Mouse (Mus musculus): ENCODE results near the gene Cldn7.
"Not testable (repeated sequence)": the region's sequence is repeated elsewhere in the genome, so short reads cannot be mapped to it uniquely, and the experiment has no call there.

Cldn7 gene

GRCm38 (mm10) chr11:69964650-69965270 is at the start of gene Cldn7:
Cldn7 (plus strand) TSS chr11:69964779.
- DNase-seq (ENCODE audit: low spot score in 2 of 2) = no peak

GRCm38 (mm10) chr11:69914917-69915430 is 49.6 kb upstream of the Cldn7 start:
- DNase-seq (ENCODE audit: low spot score in 2 of 2) = no peak

- no peak for DNase-seq (ENCODE audit: low spot score in 2 of 2)
Observed at GRCm38 (mm10) chr11:69915667-69916627, 48.6 kb upstream of the Cldn7 start.

- DNase-seq (ENCODE audit: low spot score in 2 of 2) = not testable (repeated sequence)
Observed at GRCm38 (mm10) chr11:69916652-69917378, 47.8 kb upstream of the Cldn7 start.

GRCm38 (mm10) chr11:69917379-69917948 is 47.1 kb upstream of the Cldn7 start:
- no peak for DNase-seq (ENCODE audit: low spot score in 2 of 2)

- DNase-seq (ENCODE audit: low spot score in 2 of 2) = no peak
Observed at GRCm38 (mm10) chr11:69918118-69918517, 46.5 kb upstream of the Cldn7 start.

- DNase-seq (ENCODE audit: low spot score in 2 of 2) = no peak
Observed at GRCm38 (mm10) chr11:69919053-69919452, 45.5 kb upstream of the Cldn7 start.

GRCm38 (mm10) chr11:69919661-69920265 is 44.8 kb upstream of the Cldn7 start:
- DNase-seq (ENCODE audit: low spot score in 2 of 2) = peak; percentile 87 to 88

- no peak for DNase-seq (ENCODE audit: low spot score in 2 of 2)
Observed at GRCm38 (mm10) chr11:69920266-69921031, 44.1 kb upstream of the Cldn7 start.

- DNase-seq (ENCODE audit: low spot score in 2 of 2) = peak; percentile 100
Observed at GRCm38 (mm10) chr11:69921114-69922011, 43.2 kb upstream of the Cldn7 start, which contains the start of gene Eif5a. Eif5a (minus strand) TSS chr11:69921958.

GRCm38 (mm10) chr11:69922012-69922756 is 42.4 kb upstream of the Cldn7 start:
- DNase-seq (ENCODE audit: low spot score in 2 of 2) = no peak

- DNase-seq (ENCODE audit: low spot score in 2 of 2) = no peak
Observed at GRCm38 (mm10) chr11:69922796-69923195, 41.8 kb upstream of the Cldn7 start.

GRCm38 (mm10) chr11:69927501-69927900 is 37.1 kb upstream of the Cldn7 start:
- no peak for DNase-seq (ENCODE audit: low spot score in 2 of 2)

- DNase-seq (ENCODE audit: low spot score in 2 of 2) = no peak
Observed at GRCm38 (mm10) chr11:69929712-69930111, 34.9 kb upstream of the Cldn7 start.

GRCm38 (mm10) chr11:69930176-69930575 is 34.4 kb upstream of the Cldn7 start:
- DNase-seq (ENCODE audit: low spot score in 2 of 2) = not testable (repeated sequence)

- DNase-seq (ENCODE audit: low spot score in 2 of 2) = no peak
Observed at GRCm38 (mm10) chr11:69930967-69931537, 33.5 kb upstream of the Cldn7 start.

GRCm38 (mm10) chr11:69931769-69932168 is 32.8 kb upstream of the Cldn7 start:
- no peak for DNase-seq (ENCODE audit: low spot score in 2 of 2)

- DNase-seq (ENCODE audit: low spot score in 2 of 2) = no peak
Observed at GRCm38 (mm10) chr11:69932254-69932653, 32.3 kb upstream of the Cldn7 start.

Data from natural killer cell, adult 2 months (primary cell).